4 mouse cellular contexts compared by ENCODE assay signal in the genomic region with DNA sequence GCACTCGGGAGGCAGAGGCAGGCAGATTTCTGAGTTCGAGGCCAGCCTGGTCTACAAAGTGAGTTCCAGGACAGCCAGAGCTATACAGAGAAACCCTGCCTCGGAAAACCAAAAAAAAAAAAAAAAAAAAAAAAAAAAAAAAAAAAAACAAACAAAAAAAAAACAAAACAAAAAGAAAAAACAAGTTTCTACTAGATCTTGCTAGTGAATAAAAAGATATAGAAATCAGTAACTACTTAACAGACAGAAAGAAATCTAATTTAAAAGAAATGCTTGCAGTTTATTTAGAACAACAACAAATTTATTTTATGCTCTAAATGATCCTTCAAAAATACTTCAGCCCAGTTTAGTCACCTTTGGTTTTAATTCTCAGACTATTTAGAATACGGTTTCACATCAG. TPM values are rescaled to one million over a fixed set of nuclear protein-coding genes. Genes with fewer than 3 reads are reported as not detected.
DNase-seq lines count a peak whose midpoint lies in the region; TF ChIP-seq lines count a peak whose summit lies in the region.
"Not testable (repeated sequence)": the region's sequence is repeated elsewhere in the genome, so short reads cannot be mapped to it uniquely, and the experiment has no call there.

No protein-coding gene starts in this region.

- H3K36me3 ChIP-seq in CH12.LX (replicated peaks in 1 of 2; ENCODE audit: control insufficient read depth in 1 of 2, insufficient read depth in 1 of 2, low read length in 1 of 2) (peaks cover 24 to 56% of the 10 kb centered on the region in 2 experiments), E14TG2a.4 (ENCODE audit: insufficient read depth, low read length) (peaks cover 20% of the 10 kb centered on the region)
- not testable (repeated sequence) for H3K36me3 ChIP-seq in ES-Bruce4 (ENCODE audit: control insufficient read depth, insufficient read depth, low read length, poor library complexity, severe bottlenecking); ES-E14 (ENCODE audit: control insufficient read depth, insufficient read depth, low read length, poor library complexity, severe bottlenecking)

- not testable (repeated sequence) for DNase-seq in CH12.LX (ENCODE audit: extremely low read depth); ES-E14 (ENCODE audit: low read depth, low spot score)

- H3K27me3 ChIP-seq in CH12.LX (replicated peaks); E14TG2a.4 (ENCODE audit: insufficient read depth, low read length); ES-Bruce4 (ENCODE audit: control insufficient read depth, insufficient read depth, low read length, poor library complexity, severe bottlenecking): not testable (repeated sequence)

- dilution Hi-C loops in CH12.LX (cut with MboI; ENCODE audit: extremely low pct_ligation_motif_present, extremely low pct_unique_long_range_greater_than_20kb, low sequenced_read_pairs), result not testable (repeated sequence)

- peaks cover 14 to 40% of the 10 kb centered on the region in 2 experiments for H3K4me1 ChIP-seq in CH12.LX (ENCODE audit: control insufficient read depth in 1 of 2, insufficient read depth in 2 of 2)
- H3K4me1 ChIP-seq in E14TG2a.4 (replicated peaks; ENCODE audit: low read depth, low read length), result peaks cover 74% of the 10 kb centered on the region
- H3K4me1 ChIP-seq in ES-Bruce4 (ENCODE audit: control insufficient read depth, insufficient read depth, low read length); ES-E14 (ENCODE audit: control insufficient read depth in 2 of 2, insufficient read depth in 2 of 2, low read length in 2 of 2, poor library complexity in 1 of 2): not testable (repeated sequence)

- H3K4me3 ChIP-seq in CH12.LX (replicated peaks in 1 of 3; ENCODE audit: low read depth in 2 of 3, low read length in 2 of 3, poor library complexity in 1 of 3); ES-Bruce4 (ENCODE audit: low read depth, low read length); ES-E14 (ENCODE audit: insufficient read depth in 1 of 2, low read depth in 1 of 2, low read length in 2 of 2, poor library complexity in 1 of 2, severe bottlenecking in 1 of 2): not testable (repeated sequence)
- H3K4me3 ChIP-seq in E14TG2a.4 (replicated peaks; ENCODE audit: low read length), result peak overlapping the region; percentile 8; the same call in 1 of the 2 replicates

- H3K27ac ChIP-seq in CH12.LX (ENCODE audit: insufficient read depth, low read depth); ES-E14 (ENCODE audit: insufficient read depth, low read depth, low read length, poor library complexity, severe bottlenecking): not testable (repeated sequence)
- H3K27ac ChIP-seq in ES-Bruce4 (ENCODE audit: insufficient read depth, low read length), result 0 out of 2 replicates have a peak overlapping the region, but pooled peaks have one; percentile 2

- not testable (repeated sequence) for H3K4me2 ChIP-seq in CH12.LX (ENCODE audit: insufficient read depth, low read depth, poor library complexity, severe bottlenecking)

- not testable (repeated sequence) for H3K9me3 ChIP-seq in CH12.LX (replicated peaks; ENCODE audit: low read length); E14TG2a.4 (ENCODE audit: low read length); ES-Bruce4 (replicated peaks; ENCODE audit: control insufficient read depth, insufficient read depth, low read length, poor library complexity, severe bottlenecking); ES-E14 (ENCODE audit: control insufficient read depth, insufficient read depth, low read depth, low read length)

- TF ChIP-seq EP300 in CH12.LX (IDR thresholded peaks at IDR 0.05; ENCODE audit: low read length); ES-Bruce4 (IDR thresholded peaks at IDR 0.05; ENCODE audit: insufficient read depth, low read depth, low read length): not testable (repeated sequence)

- peaks cover 95% of the 10 kb centered on the region for H3K79me2 ChIP-seq in CH12.LX (replicated peaks; ENCODE audit: control insufficient read depth, extremely low read depth, insufficient read depth, poor library complexity, severe bottlenecking)

- TF ChIP-seq POLR2A in CH12.LX (IDR thresholded peaks at IDR 0.05; ENCODE audit: low read depth, low read length); ES-Bruce4 (IDR thresholded peaks at IDR 0.05; ENCODE audit: insufficient read depth, low read length): not testable (repeated sequence)

- not testable (repeated sequence) for TF ChIP-seq RAD21 in CH12.LX (IDR thresholded peaks at IDR 0.05; ENCODE audit: low read depth, low read length)

- in situ Hi-C loops in CH12.LX (cut with MboI; ENCODE audit: low pct_ligation_motif_present, low pct_unique_long_range_greater_than_20kb, low sequenced_read_pairs); ES-E14 (cut with MboI; ENCODE audit: low sequenced_read_pairs in 2 of 2, unreplicated experiment in 2 of 2): not testable (repeated sequence)

- not testable (repeated sequence) for H3K9ac ChIP-seq in CH12.LX (ENCODE audit: insufficient read depth, low read depth); ES-Bruce4 (ENCODE audit: low read depth, poor library complexity, severe bottlenecking); ES-E14 (ENCODE audit: insufficient read depth, low read depth, low read length, poor library complexity, severe bottlenecking)

- not testable (repeated sequence) for TF ChIP-seq CTCF in CH12.LX (conservative IDR thresholded peaks at IDR 0.05 in 1 of 2, IDR thresholded peaks at IDR 0.05 in 1 of 2; ENCODE audit: low read depth in 2 of 2, low read length in 2 of 2); E14TG2a.4 (conservative IDR thresholded peaks at IDR 0.05; ENCODE audit: low read length); ES-Bruce4 (IDR thresholded peaks at IDR 0.05; ENCODE audit: low read depth, low read length)

TF ChIP-seq in CH12.LX, 34 proteins besides CTCF, POLR2A, EP300 and RAD21:
- TF ChIP-seq POLR2AphosphoS2 (IDR thresholded peaks at IDR 0.05; ENCODE audit: low read depth, low read length) (peak; percentile 22; the same call in 1 of the 2 replicates), CHD1 (IDR thresholded peaks at IDR 0.05; ENCODE audit: low read depth, low read length) (0 out of 2 replicates have a peak, but pooled peaks have one; percentile 43), ZNF384 (IDR thresholded peaks at IDR 0.05; ENCODE audit: low read depth, low read length) (peak; percentile 59)

TF ChIP-seq in ES-E14, 5 proteins besides CTCF, POLR2A, EP300 and RAD21:
- peak; percentile 85 for TF ChIP-seq ZNF384 (IDR thresholded peaks at IDR 0.05; ENCODE audit: low read depth, low read length)

RNA-seq across cellular contexts. Expression of a gene that starts 6.4 kb away (rescaled TPM):
- total RNA-seq in CH12.LX (2012; rRNA removed) (59.1 and 78.5 TPM in 2 replicates), CH12.LX (2014; rRNA removed) (49.7 and 51.3 TPM in 2 replicates), ES-E14 (2012; rRNA removed) (86.9 and 106 TPM in 2 replicates)
- polyA plus RNA-seq in CH12.LX (2012; ENCODE audit: insufficient read length, low read depth) (38.5 and 39.6 TPM in 2 replicates), ES-Bruce4 (2011; ENCODE audit: insufficient read depth, insufficient read length, low read depth, missing spikeins) (59.1 and 62.6 TPM in 2 replicates)
